8 mouse cellular contexts compared by ENCODE assay signal in genomic region chr12:108001652-108002340, GRCm38 (mm10). TPM values are rescaled to one million over a fixed set of nuclear protein-coding genes. Genes with fewer than 3 reads are reported as not detected.
DNase-seq lines count a peak whose midpoint lies in the region; ATAC-seq and TF ChIP-seq lines count a peak whose summit lies in the region.

No protein-coding gene starts in this region.

- peak overlapping the region; percentile 96 for H3K4me2 ChIP-seq in kidney, postnatal 0 days (ENCODE audit: low read length)
- H3K4me2 ChIP-seq in intestine, postnatal 0 days (replicated peaks; ENCODE audit: low read depth), result peak overlapping the region; percentile 92
- peak overlapping the region; percentile 93 for H3K4me2 ChIP-seq in stomach, embryonic 14.5 days (replicated peaks; ENCODE audit: low read depth, low read length)

- H3K4me3 ChIP-seq in kidney, postnatal 0 days (replicated peaks; ENCODE audit: low read depth, low read length), result peak overlapping the region; percentile 66
- H3K4me3 ChIP-seq in kidney, adult 2 months (ENCODE audit: insufficient read depth, low read depth, low read length), result no peak overlapping the region
- H3K4me3 ChIP-seq in embryonic facial prominence, embryonic 10.5 days, result peak overlapping the region; percentile 95
- H3K4me3 ChIP-seq in intestine, postnatal 0 days (ENCODE audit: low read depth, low read length), result peak overlapping the region; percentile 90
- peak overlapping the region; percentile 80 for H3K4me3 ChIP-seq in stomach, embryonic 14.5 days (ENCODE audit: low read depth, low read length)

- TF ChIP-seq POLR2A in kidney, adult 2 months (IDR thresholded peaks at IDR 0.05; ENCODE audit: low read depth, low read length), result no peak

- no peaks in the 10 kb centered on the region for H3K36me3 ChIP-seq in kidney, postnatal 0 days (ENCODE audit: insufficient read depth, low read length)
- no peaks in the 10 kb centered on the region for H3K36me3 ChIP-seq in kidney, adult 2 months (ENCODE audit: control insufficient read depth, insufficient read depth, low read length)
- H3K36me3 ChIP-seq in embryonic facial prominence, embryonic 10.5 days (replicated peaks), result no peaks in the 10 kb centered on the region
- no peaks in the 10 kb centered on the region for H3K36me3 ChIP-seq in intestine, postnatal 0 days (ENCODE audit: control insufficient read depth, insufficient read depth)
- no peaks in the 10 kb centered on the region for H3K36me3 ChIP-seq in stomach, embryonic 14.5 days (ENCODE audit: control insufficient read depth, insufficient read depth, low read length)

- H3K27me3 ChIP-seq in kidney, postnatal 0 days (ENCODE audit: insufficient read depth, low read length), result peaks cover 27% of the 10 kb centered on the region
- H3K27me3 ChIP-seq in kidney, adult 2 months (replicated peaks; ENCODE audit: control insufficient read depth, insufficient read depth, low read length), result peaks cover 7% of the 10 kb centered on the region
- H3K27me3 ChIP-seq in embryonic facial prominence, embryonic 10.5 days (replicated peaks; ENCODE audit: low read depth, poor library complexity, severe bottlenecking), result peaks cover 65% of the 10 kb centered on the region
- no peaks in the 10 kb centered on the region; the same call in 1 of the 2 replicates for H3K27me3 ChIP-seq in intestine, postnatal 0 days (replicated peaks; ENCODE audit: control insufficient read depth, insufficient read depth, low read length)
- H3K27me3 ChIP-seq in stomach, embryonic 14.5 days (ENCODE audit: control insufficient read depth, insufficient read depth, low read length), result no peaks in the 10 kb centered on the region

- H3K9me3 ChIP-seq in kidney, postnatal 0 days (replicated peaks; ENCODE audit: low read length), result no peaks in the 10 kb centered on the region
- no peaks in the 10 kb centered on the region for H3K9me3 ChIP-seq in embryonic facial prominence, embryonic 10.5 days
- H3K9me3 ChIP-seq in intestine, postnatal 0 days (ENCODE audit: control insufficient read depth), result no peaks in the 10 kb centered on the region
- H3K9me3 ChIP-seq in stomach, embryonic 14.5 days (ENCODE audit: control insufficient read depth, low read depth, low read length), result no peaks in the 10 kb centered on the region

- no peak for DNase-seq in kidney, postnatal 0 days (ENCODE audit: low spot score)
- no peak for DNase-seq in kidney, adult 2 months
- DNase-seq in embryonic facial prominence, embryonic 10.5 days (ENCODE audit: low spot score), result peak; percentile 80
- no peak for DNase-seq in left cerebral cortex, postnatal 4 days
- DNase-seq in cerebellum, adult 11-12 months, result no peak

- no peak overlapping the region for H3K27ac ChIP-seq in kidney, postnatal 0 days
- no peak overlapping the region for H3K27ac ChIP-seq in kidney, adult 2 months (ENCODE audit: insufficient read depth, low read depth, low read length)
- H3K27ac ChIP-seq in embryonic facial prominence, embryonic 10.5 days (replicated peaks), result peak overlapping the region; percentile 99
- H3K27ac ChIP-seq in intestine, postnatal 0 days (ENCODE audit: low read depth, low read length), result no peak overlapping the region
- no peak overlapping the region for H3K27ac ChIP-seq in stomach, embryonic 14.5 days (ENCODE audit: low read length)

- TF ChIP-seq CTCF in kidney, postnatal 0 days (IDR thresholded peaks at IDR 0.05; ENCODE audit: low read depth), result no peak
- TF ChIP-seq CTCF in kidney, adult 2 months (conservative IDR thresholded peaks at IDR 0.05; ENCODE audit: insufficient read depth, insufficient read length, low read depth, low read length), result no peak
- TF ChIP-seq CTCF in intestine, postnatal 0 days (IDR thresholded peaks at IDR 0.05; ENCODE audit: low read depth), result no peak

- 5% methylated on average over 37 of the region's 37 CpGs for WGBS in kidney, postnatal 0 days
- WGBS in kidney, adult 2 months, result 15% methylated on average over 37 of the region's 37 CpGs
- 1% methylated on average over 37 of the region's 37 CpGs for WGBS in embryonic facial prominence, embryonic 10.5 days
- WGBS in intestine, postnatal 0 days, result 8% methylated on average over 37 of the region's 37 CpGs
- WGBS in stomach, embryonic 14.5 days, result 4% methylated on average over 37 of the region's 37 CpGs

- ATAC-seq in kidney, postnatal 0 days (replicated peaks; ENCODE audit: low FRiP score, low read depth), result no peak
- no peak for ATAC-seq in intestine, postnatal 0 days
- ATAC-seq in stomach, embryonic 14.5 days (ENCODE audit: insufficient number of reproducible peaks, insufficient read depth, low FRiP score, low read depth), result no peak
- no peak for ATAC-seq in activated CD4-positive, CD25-positive, alpha-beta regulatory T cell, adult 4 months

- no peak overlapping the region for H3K9ac ChIP-seq in kidney, postnatal 0 days (ENCODE audit: low read depth, low read length)
- peak overlapping the region; percentile 7; the same call in 1 of the 2 replicates for H3K9ac ChIP-seq in intestine, postnatal 0 days (ENCODE audit: low read depth, low read length)
- peak overlapping the region; percentile 62; the same call in 1 of the 2 replicates for H3K9ac ChIP-seq in stomach, embryonic 14.5 days (replicated peaks; ENCODE audit: low read depth, low read length)

- peaks cover 9% of the 10 kb centered on the region; the same call in 1 of the 2 replicates for H3K4me1 ChIP-seq in kidney, postnatal 0 days (replicated peaks; ENCODE audit: insufficient read depth, low read length)
- H3K4me1 ChIP-seq in kidney, adult 2 months (ENCODE audit: control insufficient read depth, insufficient read depth, low read length), result no peaks in the 10 kb centered on the region
- H3K4me1 ChIP-seq in embryonic facial prominence, embryonic 10.5 days, result peaks cover 75% of the 10 kb centered on the region
- H3K4me1 ChIP-seq in intestine, postnatal 0 days (replicated peaks; ENCODE audit: control insufficient read depth, insufficient read depth, low read length), result no peaks in the 10 kb centered on the region; the same call in 1 of the 2 replicates
- H3K4me1 ChIP-seq in stomach, embryonic 14.5 days (ENCODE audit: control insufficient read depth, insufficient read depth, low read length), result peaks cover 17% of the 10 kb centered on the region; the same call in 1 of the 2 replicates

- intact Hi-C loops in left cerebral cortex, postnatal 4 days (cut with DNase I), result no loop called here

RNA-seq across cellular contexts. Expression of gene Bcl11b, which starts 1.6 kb away (rescaled TPM):
- 2.2 and 2.4 TPM in 2 replicates for polyA plus RNA-seq in kidney, postnatal 0 days (2015; fragmentation: Nextera tagmentation; extraction: Ambion mirVana)
- polyA plus RNA-seq in kidney, adult 2 months (2012; rRNA removed), result 4.9 and 5.4 TPM in 2 replicates
- 7.3 and 10.4 TPM in 2 replicates for polyA plus RNA-seq in embryonic facial prominence, embryonic 10.5 days (2016; fragmentation: Nextera tagmentation; extraction: Ambion mirVana)
- 5.2 TPM in 2 replicates for polyA plus RNA-seq in intestine, postnatal 0 days (2015; fragmentation: Nextera tagmentation; extraction: Ambion mirVana)
- polyA plus RNA-seq in stomach, embryonic 14.5 days (2014; fragmentation: Nextera tagmentation; extraction: Ambion mirVana), result 6.0 and 6.8 TPM in 2 replicates
- 100 to 1,000 TPM; 125 to 127 TPM for total RNA-seq in left cerebral cortex, postnatal 4 days (2021)
- 10 to 100 TPM; 36.1 to 38.4 TPM for polyA plus RNA-seq in activated CD4-positive, CD25-positive, alpha-beta regulatory T cell, adult 4 months (2017; shearing (Covaris generic))
